Mouse (Mus musculus) CD4-positive naive resting alpha-beta T cell, adult 76 days (primary cell): Measurements from ENCODE around the gene BC048403. TPM values are rescaled to one million over a fixed set of nuclear protein-coding genes. Genes with fewer than 3 reads are reported as not detected.

Experiments
- total RNA-seq: library from RNA; stranded (reverse); gene quantifications from one replicate; pipeline ENCODE4 v1.2.4, GENCODE M21; 2023

The BC048403 gene
- 11.8 TPM for total RNA-seq

GRCm38 (mm10) chr10:121739548-121740505 is at the start of gene BC048403:
BC048403 (plus strand) TSS chr10:121739937.

Other genes starting within 250 kb of the BC048403 start
- 118 TPM for gene Tbk1, start 153.2 kb upstream of the BC048403 start, total RNA-seq
- gene Xpot, start 113.6 kb upstream of the BC048403 start, total RNA-seq: 31.7 TPM
- gene D930020B18Rik, start 98.3 kb upstream of the BC048403 start, total RNA-seq: not detected